In genomic region chr12:72790538-72790937, GRCm38 (mm10) we compare ENCODE assay signal across 10 mouse cellular contexts. TPM values are rescaled to one million over a fixed set of nuclear protein-coding genes. Genes with fewer than 3 reads are reported as not detected.
DNase-seq lines count a peak whose midpoint lies in the region; ATAC-seq lines count a peak whose summit lies in the region.
"Had no signal": no experiment of that assay in that cellular context is flagged by ENCODE, and none has a peak within 500 bp of the region (broad histone marks: within the 10 kb centered on the region; RNA-seq: fewer than 3 reads in every experiment).

No protein-coding gene starts in this region.

- peak; percentile 81; the same call in 1 of the 2 replicates for ATAC-seq in common myeloid progenitor, adult 5-6 weeks (replicated peaks; ENCODE audit: low read depth, poor library complexity, severe bottlenecking)
- ATAC-seq in CD4-positive, CD25-positive, alpha-beta regulatory T cell, adult 4 months: no peak

- intact Hi-C loops in heart, postnatal 36 days (cut with DNase I): no loop called here

- DNase-seq in heart, adult 8-10 months (ENCODE audit: low spot score): peak; percentile 23
- no peak for DNase-seq in heart, postnatal 36 days
- peak; percentile 73 for DNase-seq in ZHBTc4 (ENCODE audit: low read depth, low spot score)
- DNase-seq in retina, embryonic 14.5 days (ENCODE audit: low spot score): peak; percentile 15
- no peak for DNase-seq in thymus, postnatal 0 days (ENCODE audit: low spot score)
- no peak for DNase-seq in neural tube, embryonic 10.5 days (ENCODE audit: extremely low spot score, low spot score)
- DNase-seq: adrenal gland, postnatal 36 days; right cerebral cortex, postnatal 14 days had no signal

RNA-seq across cellular contexts. Expression of gene Ppm1a, which starts 33.3 kb away (rescaled TPM):
- 100 to 1,000 TPM; 237 to 283 (median 258) TPM for total RNA-seq in heart, adult 8-10 months (2022)
- 100 to 1,000 TPM; 244 to 245 TPM for total RNA-seq in heart, postnatal 36 days (2021)
- total RNA-seq in common myeloid progenitor, adult 5-6 weeks (2017): 99.2 and 105 TPM in 2 replicates
- 43.6 and 50.2 TPM in 2 replicates for polyA plus RNA-seq in thymus, postnatal 0 days (2015; fragmentation: Nextera tagmentation; extraction: Ambion mirVana)
- 10 to 100 TPM; 25.1 to 38.1 TPM for polyA plus RNA-seq in CD4-positive, CD25-positive, alpha-beta regulatory T cell, adult 4 months (2017; shearing (Covaris generic))

Comparison
In these comparisons a context has a peak if more than half of its experiments do, and no peak if none do; other contexts are left out.
1. DNase-seq: peak in heart, adult 8-10 months (single experiment), ZHBTc4 (single experiment) and retina, embryonic 14.5 days (single experiment); none in heart, postnatal 36 days (0 of 2), thymus, postnatal 0 days (single experiment) and neural tube, embryonic 10.5 days (single experiment).